Mouse (Mus musculus): Measurements from ENCODE around the gene Plscr1. TPM values are rescaled to one million over a fixed set of nuclear protein-coding genes. Genes with fewer than 3 reads are reported as not detected.

Gene Plscr1
- polyA plus RNA-seq, 1 experiment from 2014 or later = 82.5 TPM

GRCm38 (mm10) chr9:92252718-92253117 is 3.2 kb downstream of the Plscr1 start:
- Histone ChIP-seq H3K36me3 (ENCODE audit: insufficient read depth, low read length) (no peaks in the 10 kb centered on the region), H3K27me3 (ENCODE audit: insufficient read depth, low read length) (no peaks in the 10 kb centered on the region), H3K4me3 (ENCODE audit: low read length) (no peak overlapping the region), H3K9ac (replicated peaks; ENCODE audit: low read length) (no peak overlapping the region), H3K9me3 (ENCODE audit: low read length) (no peaks in the 10 kb centered on the region), H3K4me2 (replicated peaks; ENCODE audit: low read depth, low read length) (no peak overlapping the region), H3K27ac (ENCODE audit: low read length) (no peak overlapping the region), H3K4me1 (ENCODE audit: insufficient read depth, low read length) (peaks cover 29% of the 10 kb centered on the region)
- 84% methylated on average over 5 of the region's 5 CpGs for whole genome bisulfite sequencing
- no peak for ATAC-seq (ENCODE audit: low FRiP score, low TSS enrichment)

- WGBS = 81% methylated on average over 10 of the region's 10 CpGs
- Histone ChIP-seq H3K4me3 (ENCODE audit: low read length) (no peak overlapping the region), H3K27ac (ENCODE audit: low read length) (no peak overlapping the region), H3K4me2 (replicated peaks; ENCODE audit: low read depth, low read length) (no peak overlapping the region), H3K9ac (replicated peaks; ENCODE audit: low read length) (no peak overlapping the region), H3K27me3 (ENCODE audit: insufficient read depth, low read length) (no peaks in the 10 kb centered on the region), H3K9me3 (ENCODE audit: low read length) (no peaks in the 10 kb centered on the region), H3K4me1 (ENCODE audit: insufficient read depth, low read length) (peaks cover 28% of the 10 kb centered on the region), H3K36me3 (ENCODE audit: insufficient read depth, low read length) (no peaks in the 10 kb centered on the region)
- no peak for ATAC-seq (ENCODE audit: low FRiP score, low TSS enrichment)
Measured at GRCm38 (mm10) chr9:92253585-92254321, 4.2 kb downstream of the Plscr1 start.

- no peak for ATAC-seq (ENCODE audit: low FRiP score, low TSS enrichment)
- H3K4me1 ChIP-seq (ENCODE audit: insufficient read depth, low read length) = no peaks in the 10 kb centered on the region
- 76% methylated on average over 7 of the region's 7 CpGs for WGBS
- 0 out of 2 replicates have a peak overlapping the region, but pooled peaks have one; percentile 26 for H3K27ac ChIP-seq (ENCODE audit: low read length)
- H3K4me2 ChIP-seq (replicated peaks; ENCODE audit: low read depth, low read length) = no peak overlapping the region
- no peaks in the 10 kb centered on the region for H3K27me3 ChIP-seq (ENCODE audit: insufficient read depth, low read length)
- H3K4me3 ChIP-seq (ENCODE audit: low read length) = no peak overlapping the region
- H3K9ac ChIP-seq (replicated peaks; ENCODE audit: low read length) = no peak overlapping the region
- H3K9me3 ChIP-seq (ENCODE audit: low read length) = no peaks in the 10 kb centered on the region
- H3K36me3 ChIP-seq (ENCODE audit: insufficient read depth, low read length) = peaks cover 23% of the 10 kb centered on the region
Measured at GRCm38 (mm10) chr9:92260481-92261159, 11.1 kb downstream of the Plscr1 start.

GRCm38 (mm10) chr9:92265719-92266118 is 16.2 kb downstream of the Plscr1 start:
- H3K27me3 ChIP-seq (ENCODE audit: insufficient read depth, low read length) = no peaks in the 10 kb centered on the region
- H3K4me2 ChIP-seq (replicated peaks; ENCODE audit: low read depth, low read length) = no peak overlapping the region
- peaks cover 52% of the 10 kb centered on the region for H3K36me3 ChIP-seq (ENCODE audit: insufficient read depth, low read length)
- peaks cover 4% of the 10 kb centered on the region for H3K9me3 ChIP-seq (ENCODE audit: low read length)
- H3K27ac ChIP-seq (ENCODE audit: low read length) = no peak overlapping the region
- no peak for ATAC-seq (ENCODE audit: low FRiP score, low TSS enrichment)
- H3K4me1 ChIP-seq (ENCODE audit: insufficient read depth, low read length) = peaks cover 13% of the 10 kb centered on the region
- H3K9ac ChIP-seq (replicated peaks; ENCODE audit: low read length) = no peak overlapping the region
- 88% methylated on average over 4 of the region's 4 CpGs for WGBS
- H3K4me3 ChIP-seq (ENCODE audit: low read length) = no peak overlapping the region

- no peak overlapping the region for H3K4me2 ChIP-seq (replicated peaks; ENCODE audit: low read depth, low read length)
- no peak overlapping the region; the same call in 1 of the 2 replicates for H3K27ac ChIP-seq (ENCODE audit: low read length)
- no peak for ATAC-seq (ENCODE audit: low FRiP score, low TSS enrichment)
- H3K27me3 ChIP-seq (ENCODE audit: insufficient read depth, low read length) = no peaks in the 10 kb centered on the region
- H3K4me3 ChIP-seq (ENCODE audit: low read length) = no peak overlapping the region
- no peak overlapping the region for H3K9ac ChIP-seq (replicated peaks; ENCODE audit: low read length)
- H3K36me3 ChIP-seq (ENCODE audit: insufficient read depth, low read length) = peaks cover 49% of the 10 kb centered on the region
- H3K9me3 ChIP-seq (ENCODE audit: low read length) = peaks cover 4% of the 10 kb centered on the region
- peaks cover 18% of the 10 kb centered on the region for H3K4me1 ChIP-seq (ENCODE audit: insufficient read depth, low read length)
- WGBS = 55% methylated on average over 8 of the region's 8 CpGs
Measured at GRCm38 (mm10) chr9:92266558-92267171, 17.1 kb downstream of the Plscr1 start.

GRCm38 (mm10) chr9:92267732-92268131 is 18.2 kb downstream of the Plscr1 start:
- 42% methylated on average over 1 of the region's 1 CpGs for WGBS
- H3K4me3 ChIP-seq (ENCODE audit: low read length) = no peak overlapping the region
- H3K27ac ChIP-seq (ENCODE audit: low read length) = no peak overlapping the region
- peaks cover 4% of the 10 kb centered on the region for H3K9me3 ChIP-seq (ENCODE audit: low read length)
- peaks cover 52% of the 10 kb centered on the region for H3K36me3 ChIP-seq (ENCODE audit: insufficient read depth, low read length)
- H3K4me2 ChIP-seq (replicated peaks; ENCODE audit: low read depth, low read length) = no peak overlapping the region
- no peaks in the 10 kb centered on the region for H3K27me3 ChIP-seq (ENCODE audit: insufficient read depth, low read length)
- peak; percentile 94 for ATAC-seq (ENCODE audit: low FRiP score, low TSS enrichment)
- H3K4me1 ChIP-seq (ENCODE audit: insufficient read depth, low read length) = peaks cover 21% of the 10 kb centered on the region
- no peak overlapping the region for H3K9ac ChIP-seq (replicated peaks; ENCODE audit: low read length)

GRCm38 (mm10) chr9:92269829-92270404 is 20.4 kb downstream of the Plscr1 start:
- no peaks in the 10 kb centered on the region for H3K27me3 ChIP-seq (ENCODE audit: insufficient read depth, low read length)
- no peak overlapping the region for H3K27ac ChIP-seq (ENCODE audit: low read length)
- H3K36me3 ChIP-seq (ENCODE audit: insufficient read depth, low read length) = peaks cover 51% of the 10 kb centered on the region
- WGBS = 87% methylated on average over 5 of the region's 5 CpGs
- peaks cover 43% of the 10 kb centered on the region for H3K4me1 ChIP-seq (ENCODE audit: insufficient read depth, low read length)
- no peak for ATAC-seq (ENCODE audit: low FRiP score, low TSS enrichment)
- no peak overlapping the region for H3K4me2 ChIP-seq (replicated peaks; ENCODE audit: low read depth, low read length)
- H3K9ac ChIP-seq (replicated peaks; ENCODE audit: low read length) = no peak overlapping the region
- peaks cover 4% of the 10 kb centered on the region for H3K9me3 ChIP-seq (ENCODE audit: low read length)
- H3K4me3 ChIP-seq (ENCODE audit: low read length) = no peak overlapping the region

GRCm38 (mm10) chr9:92270927-92271326 is 21.4 kb downstream of the Plscr1 start:
- no peak overlapping the region for H3K27ac ChIP-seq (ENCODE audit: low read length)

GRCm38 (mm10) chr9:92272650-92273049 is 23.1 kb downstream of the Plscr1 start:
- ATAC-seq (ENCODE audit: low FRiP score, low TSS enrichment) = no peak
- Histone ChIP-seq H3K4me2 (replicated peaks; ENCODE audit: low read depth, low read length) (no peak overlapping the region), H3K9me3 (ENCODE audit: low read length) (peaks cover 4% of the 10 kb centered on the region), H3K27ac (ENCODE audit: low read length) (peak overlapping the region; percentile 91; the same call in 1 of the 2 replicates), H3K4me1 (ENCODE audit: insufficient read depth, low read length) (peaks cover 62% of the 10 kb centered on the region), H3K4me3 (ENCODE audit: low read length) (no peak overlapping the region), H3K9ac (replicated peaks; ENCODE audit: low read length) (no peak overlapping the region), H3K27me3 (ENCODE audit: insufficient read depth, low read length) (no peaks in the 10 kb centered on the region), H3K36me3 (ENCODE audit: insufficient read depth, low read length) (peaks cover 35% of the 10 kb centered on the region)
- 77% methylated on average over 4 of the region's 4 CpGs for WGBS

More at GRCm38 (mm10) chr9:92270927-92271326, 21.4 kb downstream of the Plscr1 start:
- WGBS = 40% methylated on average over 4 of the region's 4 CpGs
- Histone ChIP-seq H3K4me1 (ENCODE audit: insufficient read depth, low read length) (peaks cover 53% of the 10 kb centered on the region), H3K9me3 (ENCODE audit: low read length) (peaks cover 4% of the 10 kb centered on the region), H3K27me3 (ENCODE audit: insufficient read depth, low read length) (no peaks in the 10 kb centered on the region), H3K36me3 (ENCODE audit: insufficient read depth, low read length) (peaks cover 45% of the 10 kb centered on the region), H3K4me2 (replicated peaks; ENCODE audit: low read depth, low read length) (no peak overlapping the region), H3K9ac (replicated peaks; ENCODE audit: low read length) (no peak overlapping the region), H3K4me3 (ENCODE audit: low read length) (no peak overlapping the region)
- no peak for ATAC-seq (ENCODE audit: low FRiP score, low TSS enrichment)

Data from kidney, embryonic 16.5 days (tissue).